Mouse (Mus musculus) limb, embryonic 11.5 days (tissue): ENCODE measurements around the gene Cdc42bpg. TPM values are rescaled to one million over a fixed set of nuclear protein-coding genes. Genes with fewer than 3 reads are reported as not detected.

ENCODE experiments used
- ATAC-seq: fragments of 200-750 bp; cut with Nextera tagmentation; 2 replicates; pipeline ENCODE4 v1.8.0; 2017; ENCODE audit warnings: low read depth; ENCODE audit not compliant: insufficient number of reproducible peaks, low FRiP score, low TSS enrichment
- DNase-seq: peaks from one replicate; pipeline ENCODE4 v3.0.0-alpha.2; 2015; ENCODE audit warnings: low spot score
- H3K27ac ChIP-seq: fragments of 300-500 bp; sonication (generic); replicated peaks from 2 replicates; pipeline ENCODE4 v1.5.1; 2014; ENCODE audit warnings: low read depth, mild to moderate bottlenecking, low read length
- H3K27me3 ChIP-seq: fragments of 300-500 bp; sonication (generic); 2 replicates; pipeline ENCODE4 v1.6.1; 2014; ENCODE audit warnings: mild to moderate bottlenecking, low read length, mixed read lengths; ENCODE audit not compliant: control insufficient read depth, insufficient read depth
- H3K36me3 ChIP-seq: fragments of 300-500 bp; sonication (generic); 2 replicates; pipeline ENCODE4 v1.6.1; 2014; ENCODE audit warnings: mild to moderate bottlenecking, low read length, moderate library complexity, mixed read lengths; ENCODE audit not compliant: control insufficient read depth, insufficient read depth
- H3K4me1 ChIP-seq: fragments of 300-500 bp; sonication (generic); 2 replicates; pipeline ENCODE4 v1.6.1; 2014; ENCODE audit warnings: low read length, mixed read lengths; ENCODE audit not compliant: control insufficient read depth, insufficient read depth
- H3K4me2 ChIP-seq: fragments of 300-500 bp; sonication (generic); 2 replicates; pipeline ENCODE4 v1.6.1; 2014; ENCODE audit warnings: low read depth, mild to moderate bottlenecking, moderate library complexity; ENCODE audit not compliant: severe bottlenecking
- H3K4me3 ChIP-seq: fragments of 300-500 bp; sonication (generic); 2 replicates; pipeline ENCODE4 v1.5.1; 2014; ENCODE audit warnings: low read depth, low read length
- H3K9ac ChIP-seq: fragments of 300-500 bp; sonication (generic); 2 replicates; pipeline ENCODE4 v1.6.1; 2014; ENCODE audit warnings: mild to moderate bottlenecking, low read length
- H3K9me3 ChIP-seq: fragments of 300-500 bp; sonication (generic); 2 replicates; pipeline ENCODE4 v1.6.1; 2016; ENCODE audit warnings: low read length; ENCODE audit not compliant: control insufficient read depth
- WGBS: fragments of 180-500 bp; shearing (Covaris S2); extraction: QIAGEN DNeasy Blood & Tissue Kit; methylation state at CpG from one replicate; pipeline ENCODE4 v1.1.7; 2014; 5-methylcytosine and 5-hydroxymethylcytosine counted together
- polyA plus RNA-seq: library from polyadenylated mRNA; unstranded; fragments of >200 nt; fragmentation: Nextera tagmentation; extraction: Ambion mirVana; gene quantifications from 2 replicates; pipeline ENCODE4 v1.2.1, GENCODE M21; 2014

Gene Cdc42bpg
- polyA plus RNA-seq, 1 experiment from 2014 or later, result 0.69 TPM

DNA sequence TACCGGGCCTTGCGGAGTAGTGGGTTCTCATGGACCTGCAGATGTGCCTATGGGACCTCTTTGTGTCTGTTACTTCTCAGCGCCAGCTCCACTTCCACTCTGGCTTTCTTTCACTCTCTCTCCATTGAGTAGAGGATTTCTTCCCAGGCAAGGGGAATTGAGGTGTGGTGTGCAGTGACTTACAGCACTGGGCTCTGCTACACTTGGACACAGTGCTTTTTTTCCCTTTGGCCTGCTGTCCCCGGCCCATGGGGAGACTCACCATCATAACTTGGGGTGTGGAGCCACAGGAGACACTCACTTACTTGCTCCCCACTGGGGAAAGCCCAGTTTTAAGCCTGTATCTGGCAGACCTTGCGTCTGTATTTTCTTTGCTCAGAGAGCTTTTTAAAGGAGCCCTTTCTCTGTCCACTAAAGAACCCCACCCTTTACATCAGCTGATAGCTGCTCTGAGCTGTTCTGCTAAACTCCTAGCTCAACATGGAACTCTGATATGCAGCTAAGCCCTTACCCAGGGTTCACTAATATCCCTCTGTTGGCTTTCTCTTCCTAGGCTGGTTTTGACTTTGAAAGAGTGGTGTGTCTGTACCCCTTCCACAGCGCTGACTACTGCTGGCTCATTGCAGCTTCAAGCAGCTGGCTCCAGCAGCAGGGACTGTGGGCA lies 26.6 kb upstream of the Cdc42bpg start:
- Histone ChIP-seq H3K36me3 (peaks cover 10% of the 10 kb centered on the region; the same call in 1 of the 2 replicates), H3K4me3 (no peak overlapping the region), H3K9me3 (no peaks in the 10 kb centered on the region), H3K27me3 (no peaks in the 10 kb centered on the region), H3K27ac (no peak overlapping the region), H3K4me1 (peaks cover 20% of the 10 kb centered on the region), H3K9ac (no peak overlapping the region), H3K4me2 (no peak overlapping the region; the same call in 1 of the 2 replicates)
- 90% methylated on average over 6 of the region's 6 CpGs for WGBS
- ATAC-seq, result no peak
- no peak for DNase-seq

- WGBS, result 93% methylated on average over 7 of the region's 7 CpGs
- no peak overlapping the region for H3K9ac ChIP-seq
- no peaks in the 10 kb centered on the region for H3K27me3 ChIP-seq
- H3K27ac ChIP-seq, result no peak overlapping the region
- H3K36me3 ChIP-seq, result peaks cover 10% of the 10 kb centered on the region; the same call in 1 of the 2 replicates
- no peak overlapping the region for H3K4me2 ChIP-seq
- H3K4me3 ChIP-seq, result no peak overlapping the region
- H3K9me3 ChIP-seq, result no peaks in the 10 kb centered on the region
- ATAC-seq (no peak), DNase-seq (no peak)
- peaks cover 19% of the 10 kb centered on the region for H3K4me1 ChIP-seq
Measured at GRCm38 (mm10) chr19:6280554-6280953, 25.7 kb upstream of the Cdc42bpg start.

GRCm38 (mm10) chr19:6281122-6282020 lies 24.9 kb upstream of the Cdc42bpg start:
- Histone ChIP-seq H3K4me2 (no peak overlapping the region), H3K36me3 (peaks cover 10% of the 10 kb centered on the region; the same call in 1 of the 2 replicates), H3K9ac (no peak overlapping the region), H3K27ac (no peak overlapping the region), H3K4me3 (no peak overlapping the region), H3K27me3 (no peaks in the 10 kb centered on the region), H3K4me1 (peaks cover 17% of the 10 kb centered on the region), H3K9me3 (no peaks in the 10 kb centered on the region)
- 84% methylated on average over 14 of the region's 14 CpGs for WGBS
- no peak for ATAC-seq
- no peak for DNase-seq

DNA sequence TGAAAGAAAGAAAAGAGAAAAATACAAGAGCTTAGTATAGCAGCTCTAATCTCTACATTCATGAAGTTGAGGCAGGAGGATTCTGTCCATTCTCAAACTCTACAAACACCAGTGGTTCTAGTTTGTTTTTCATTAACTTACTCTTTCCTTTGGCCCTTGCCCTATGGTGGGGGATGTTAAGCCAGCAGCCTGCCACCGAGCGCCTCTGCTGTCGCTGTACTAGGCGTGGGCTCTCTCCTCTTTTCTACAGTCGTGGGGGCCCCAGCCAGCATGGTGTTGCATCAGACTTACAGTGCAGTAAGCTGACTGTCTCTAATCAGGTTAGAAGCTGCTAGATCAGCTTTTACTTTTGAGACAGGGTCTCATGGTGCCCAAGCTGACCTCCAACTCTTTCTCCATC lies 23.3 kb upstream of the Cdc42bpg start:
- H3K27me3 ChIP-seq, result no peaks in the 10 kb centered on the region
- peaks cover 13% of the 10 kb centered on the region; the same call in 1 of the 2 replicates for H3K36me3 ChIP-seq
- DNase-seq, result no peak
- H3K4me1 ChIP-seq, result peaks cover 13% of the 10 kb centered on the region
- H3K4me2 ChIP-seq, result no peak overlapping the region
- 75% methylated on average over 5 of the region's 5 CpGs for WGBS
- H3K9me3 ChIP-seq, result no peaks in the 10 kb centered on the region
- H3K4me3 ChIP-seq, result no peak overlapping the region
- H3K27ac ChIP-seq, result no peak overlapping the region
- H3K9ac ChIP-seq, result no peak overlapping the region
- no peak for ATAC-seq

DNA sequence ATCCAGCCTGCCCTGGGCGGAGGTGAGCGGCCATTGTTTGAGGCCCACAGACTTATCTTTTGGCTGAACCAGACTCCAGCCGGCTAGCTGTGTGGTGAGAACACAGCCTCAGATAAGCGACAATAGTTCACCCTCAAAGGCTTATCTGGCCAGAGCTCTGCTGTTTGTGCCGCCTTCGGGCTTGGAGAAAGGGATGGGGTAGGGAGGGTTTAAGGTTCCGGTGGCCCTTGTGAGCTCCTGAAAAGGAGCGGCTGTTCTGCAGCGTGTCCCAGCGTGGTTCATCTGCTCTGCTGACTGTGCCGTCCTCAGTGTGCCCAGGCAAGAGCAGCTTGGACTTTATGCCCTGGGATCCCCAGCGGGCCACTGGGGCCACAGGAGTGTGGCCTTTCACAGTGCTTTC lies 21.8 kb upstream of the Cdc42bpg start:
- DNase-seq (no peak), ATAC-seq (no peak)
- Histone ChIP-seq H3K27me3 (no peaks in the 10 kb centered on the region), H3K4me1 (0 out of 2 replicates have a peak, but pooled peaks cover 2% of the 10 kb centered on the region), H3K36me3 (peaks cover 15% of the 10 kb centered on the region), H3K4me3 (no peak overlapping the region), H3K4me2 (no peak overlapping the region), H3K9ac (no peak overlapping the region), H3K9me3 (no peaks in the 10 kb centered on the region), H3K27ac (no peak overlapping the region)
- 92% methylated on average over 12 of the region's 12 CpGs for WGBS

- no peaks in the 10 kb centered on the region for H3K9me3 ChIP-seq
- H3K27ac ChIP-seq, result no peak overlapping the region
- H3K36me3 ChIP-seq, result peaks cover 17% of the 10 kb centered on the region
- no peaks in the 10 kb centered on the region for H3K27me3 ChIP-seq
- WGBS, result 77% methylated on average over 8 of the region's 8 CpGs
- no peak overlapping the region for H3K9ac ChIP-seq
- ATAC-seq (no peak), DNase-seq (no peak)
- H3K4me2 ChIP-seq, result no peak overlapping the region
- H3K4me1 ChIP-seq, result 0 out of 2 replicates have a peak, but pooled peaks cover 2% of the 10 kb centered on the region
- no peak overlapping the region for H3K4me3 ChIP-seq
Measured at GRCm38 (mm10) chr19:6285226-6285625, 21.0 kb upstream of the Cdc42bpg start.

- Histone ChIP-seq H3K4me3 (no peak overlapping the region), H3K4me2 (no peak overlapping the region), H3K27me3 (no peaks in the 10 kb centered on the region), H3K9ac (no peak overlapping the region), H3K27ac (no peak overlapping the region), H3K4me1 (no peaks in the 10 kb centered on the region), H3K9me3 (no peaks in the 10 kb centered on the region), H3K36me3 (peaks cover 17% of the 10 kb centered on the region)
- DNase-seq (no peak), ATAC-seq (no peak)
- WGBS, result 77% methylated on average over 7 of the region's 7 CpGs
Measured at GRCm38 (mm10) chr19:6285632-6286433, 20.4 kb upstream of the Cdc42bpg start.
